Mouse (Mus musculus) neural tube, embryonic 15.5 days (tissue): Measurements from ENCODE around the gene Irx5. TPM values are rescaled to one million over a fixed set of nuclear protein-coding genes. Genes with fewer than 3 reads are reported as not detected.

Experiments used
- ATAC-seq: fragments of 200-750 bp; cut with Nextera tagmentation; 2 replicates; pipeline ENCODE4 v1.8.0; 2017; ENCODE audit warnings: mild to moderate bottlenecking, moderate TSS enrichment, moderate library complexity; ENCODE audit not compliant: low FRiP score
- H3K27ac ChIP-seq: fragments of 300-500 bp; sonication (generic); replicated peaks from 2 replicates; pipeline ENCODE4 v1.5.1; 2015; ENCODE audit warnings: mild to moderate bottlenecking, inconsistent platforms
- H3K27me3 ChIP-seq: fragments of 300-500 bp; sonication (generic); replicated peaks from 2 replicates; pipeline ENCODE4 v1.6.1; 2015; ENCODE audit warnings: inconsistent platforms
- H3K36me3 ChIP-seq: fragments of 300-500 bp; sonication (generic); 2 replicates; pipeline ENCODE4 v1.6.1; 2015; ENCODE audit warnings: inconsistent platforms
- H3K4me1 ChIP-seq: fragments of 300-500 bp; sonication (generic); 2 replicates; pipeline ENCODE4 v1.6.1; 2015; ENCODE audit warnings: inconsistent platforms
- H3K4me2 ChIP-seq: fragments of 300-500 bp; sonication (generic); 2 replicates; pipeline ENCODE4 v1.6.1; 2015; ENCODE audit warnings: inconsistent platforms, mild to moderate bottlenecking, moderate library complexity
- H3K4me3 ChIP-seq: fragments of 300-500 bp; sonication (generic); replicated peaks from 2 replicates; pipeline ENCODE4 v1.5.1; 2015; ENCODE audit warnings: mild to moderate bottlenecking, inconsistent platforms
- H3K9ac ChIP-seq: fragments of 300-500 bp; sonication (generic); replicated peaks from 2 replicates; pipeline ENCODE4 v1.6.1; 2015; ENCODE audit warnings: mild to moderate bottlenecking, inconsistent platforms
- H3K9me3 ChIP-seq: fragments of 300-500 bp; sonication (generic); replicated peaks from 2 replicates; pipeline ENCODE4 v1.6.1; 2016; ENCODE audit warnings: inconsistent platforms
- WGBS: fragments of 180-500 bp; shearing (Covaris S2); methylation state at CpG from one replicate; pipeline ENCODE4 v1.1.7; 2015; ENCODE audit warnings: mixed read lengths; 5-methylcytosine and 5-hydroxymethylcytosine counted together
- polyA plus RNA-seq: library from polyadenylated mRNA; unstranded; fragments of >200 nt; fragmentation: Nextera tagmentation; extraction: Ambion mirVana; gene quantifications from 2 replicates; pipeline ENCODE4 v1.2.1, GENCODE M21; 2015

The Irx5 gene
- polyA plus RNA-seq, 1 experiment from 2014 or later, result 6.2 TPM

DNA sequence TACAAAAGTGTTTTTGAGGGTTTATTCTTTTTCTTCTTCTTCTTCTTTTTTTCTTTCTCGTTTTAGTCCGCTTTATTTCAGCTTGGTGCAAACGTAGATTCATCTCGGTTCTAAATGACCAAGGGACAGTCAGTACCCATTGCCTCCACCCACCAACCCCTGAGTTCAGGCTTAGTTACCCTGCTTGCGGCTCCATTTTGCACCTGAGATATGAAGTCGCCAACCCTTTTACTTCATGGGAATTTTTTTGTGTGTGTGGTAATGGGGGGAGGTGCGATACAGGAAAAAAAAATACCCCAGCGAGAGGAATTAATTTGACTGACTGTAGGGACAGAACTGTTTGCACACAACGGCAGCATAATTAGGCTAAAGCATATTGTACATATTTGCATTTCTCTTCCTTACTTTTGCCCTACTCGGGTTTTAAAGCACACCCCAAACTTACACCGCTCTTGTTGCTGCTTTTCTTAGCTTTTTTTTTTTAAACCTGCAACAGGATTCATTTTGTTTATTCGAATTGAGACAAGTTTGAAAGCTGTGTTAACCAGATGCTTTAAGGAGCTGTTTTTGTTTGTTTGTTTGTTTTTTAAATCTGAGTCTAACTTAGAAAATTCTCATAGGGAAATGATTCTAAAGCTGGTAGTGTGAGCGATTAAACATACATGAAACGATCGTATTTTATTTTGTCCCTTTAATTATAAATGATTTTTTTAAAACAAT is 5.1 kb downstream of the Irx5 start:
- peaks cover 54% of the 10 kb centered on the region for H3K4me1 ChIP-seq

DNA sequence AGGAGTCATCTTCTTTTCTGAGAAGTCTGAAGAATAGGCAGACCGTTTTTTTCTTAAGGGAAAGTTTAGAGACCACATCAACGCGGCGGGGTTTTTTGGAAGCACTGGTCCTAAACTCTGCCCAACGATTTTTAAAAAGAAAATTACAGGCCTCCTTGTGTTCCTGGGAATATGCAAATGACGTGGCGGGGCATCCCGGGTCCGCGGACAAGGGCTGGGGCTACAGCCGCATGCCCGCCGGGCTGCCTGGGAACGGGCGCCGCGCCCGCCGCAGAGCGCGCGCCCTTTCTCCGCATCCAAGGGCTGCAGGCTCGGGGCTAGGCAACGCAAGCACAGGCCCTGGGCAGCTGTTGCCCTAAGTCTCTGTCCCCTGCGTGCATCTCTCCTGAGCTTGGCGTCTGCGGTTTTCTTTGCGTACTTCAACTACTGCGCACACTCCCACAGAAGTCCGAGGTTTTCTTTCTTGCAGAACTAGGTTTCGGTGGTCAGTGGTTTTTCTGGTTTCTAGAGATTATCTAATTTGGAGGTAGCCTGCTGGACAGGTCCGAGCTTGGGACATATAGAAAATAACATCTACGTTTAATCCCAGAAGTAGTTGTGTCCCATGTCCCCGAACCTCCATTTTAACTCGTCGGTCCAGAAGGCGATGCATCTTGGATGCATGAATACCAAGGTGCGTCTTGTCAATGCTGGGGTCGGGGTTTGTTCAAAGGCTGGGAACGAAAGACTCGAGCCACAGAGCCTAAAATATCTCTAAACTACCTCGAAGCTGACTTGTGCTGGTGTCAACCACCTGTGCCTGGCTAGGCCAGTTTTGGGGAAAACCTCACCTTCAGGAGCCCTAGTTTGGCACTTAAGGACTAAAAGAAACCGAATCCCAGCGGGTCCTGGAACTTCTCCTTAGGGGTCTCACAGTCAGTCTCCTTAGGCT is 6.1 kb downstream of the Irx5 start:
- no peak overlapping the region; the same call in 1 of the 2 replicates for H3K27ac ChIP-seq
- H3K4me1 ChIP-seq, result peaks cover 44% of the 10 kb centered on the region
- H3K27me3 ChIP-seq, result peaks cover 59% of the 10 kb centered on the region
- ATAC-seq, result no peak
- H3K9me3 ChIP-seq, result no peaks in the 10 kb centered on the region
- peak overlapping the region; percentile 14 for H3K4me3 ChIP-seq
- no peak overlapping the region for H3K9ac ChIP-seq
- WGBS, result 2% methylated on average over 45 of the region's 45 CpGs
- peak overlapping the region; percentile 29 for H3K4me2 ChIP-seq
- no peaks in the 10 kb centered on the region for H3K36me3 ChIP-seq

More for the DNA sequence above, 5.1 kb downstream of the Irx5 start:
- peak overlapping the region; percentile 45; the same call in 1 of the 2 replicates for H3K27ac ChIP-seq
- no peak for ATAC-seq
- peak overlapping the region; percentile 29 for H3K4me2 ChIP-seq
- H3K36me3 ChIP-seq, result no peaks in the 10 kb centered on the region
- H3K4me3 ChIP-seq, result peak overlapping the region; percentile 28
- no peak overlapping the region for H3K9ac ChIP-seq
- 3% methylated on average over 15 of the region's 15 CpGs for WGBS
- H3K27me3 ChIP-seq, result peaks cover 54% of the 10 kb centered on the region
- H3K9me3 ChIP-seq, result no peaks in the 10 kb centered on the region

DNA sequence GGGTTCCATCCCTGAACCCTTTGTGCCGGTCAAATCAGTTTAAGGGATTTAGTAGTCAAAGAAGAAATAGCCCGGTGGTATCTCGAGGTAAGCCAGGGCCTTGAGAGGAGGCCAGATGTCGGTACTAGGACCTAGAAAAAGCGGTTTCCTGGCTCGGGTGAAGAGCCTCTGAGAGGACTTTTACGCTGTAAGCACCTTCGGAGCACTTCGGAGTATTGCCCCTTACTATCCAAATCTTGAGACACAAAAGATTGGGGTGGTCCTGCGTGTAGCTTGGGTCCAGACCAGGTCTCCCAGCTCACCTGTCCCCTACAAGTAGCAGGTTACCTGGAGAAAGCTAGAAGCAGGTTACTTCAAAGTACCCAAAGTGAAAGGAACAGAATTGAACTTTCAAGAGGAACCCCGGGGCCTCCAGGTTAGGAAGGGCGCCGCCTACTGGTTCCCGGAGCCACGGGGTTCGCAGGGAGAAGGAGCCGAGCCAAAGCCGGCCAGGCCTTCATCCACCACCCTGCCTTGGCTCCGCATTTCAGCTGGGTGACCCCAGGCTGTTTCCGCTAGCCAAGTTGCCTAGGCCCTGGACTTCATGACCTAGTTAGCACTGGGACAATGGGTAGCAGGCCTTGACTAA is 6.8 kb downstream of the Irx5 start:
- H3K27me3 ChIP-seq, result peaks cover 63% of the 10 kb centered on the region
- no peak overlapping the region for H3K27ac ChIP-seq
- no peaks in the 10 kb centered on the region for H3K9me3 ChIP-seq
- WGBS, result 8% methylated on average over 20 of the region's 20 CpGs
- H3K4me3 ChIP-seq, result peak overlapping the region; percentile 14; the same call in 1 of the 2 replicates
- ATAC-seq, result no peak
- H3K4me2 ChIP-seq, result peak overlapping the region; percentile 29
- peaks cover 44% of the 10 kb centered on the region for H3K4me1 ChIP-seq
- H3K9ac ChIP-seq, result no peak overlapping the region
- no peaks in the 10 kb centered on the region for H3K36me3 ChIP-seq

DNA sequence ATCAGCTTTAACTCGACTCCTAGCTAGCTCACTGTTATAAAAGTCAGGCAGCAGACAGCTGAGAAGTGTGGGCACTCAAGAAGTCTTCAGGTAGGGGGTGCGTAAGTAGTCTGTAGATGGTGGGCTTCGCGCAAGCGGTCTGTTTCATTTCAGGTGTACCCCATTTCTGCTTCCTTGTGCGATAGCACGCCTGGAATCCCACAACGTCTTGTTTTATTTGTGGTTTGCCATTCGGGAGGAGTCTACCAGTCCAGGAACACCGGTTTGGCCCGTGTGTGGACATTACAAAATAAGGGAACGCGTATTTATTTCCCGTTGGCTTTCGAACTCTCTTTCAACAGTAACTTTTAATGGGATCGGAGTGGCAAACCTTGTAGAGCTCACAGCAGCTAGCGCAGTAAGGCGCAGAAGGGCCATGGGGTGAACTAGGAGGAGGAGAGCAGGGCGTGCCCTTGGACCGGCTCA is 7.4 kb downstream of the Irx5 start:
- Histone ChIP-seq H3K4me2 (peak overlapping the region; percentile 33), H3K9ac (no peak overlapping the region), H3K9me3 (no peaks in the 10 kb centered on the region), H3K4me1 (peaks cover 40% of the 10 kb centered on the region), H3K27me3 (peaks cover 60% of the 10 kb centered on the region), H3K36me3 (no peaks in the 10 kb centered on the region), H3K4me3 (no peak overlapping the region), H3K27ac (no peak overlapping the region)
- no peak for ATAC-seq
- WGBS, result 21% methylated on average over 20 of the region's 20 CpGs

DNA sequence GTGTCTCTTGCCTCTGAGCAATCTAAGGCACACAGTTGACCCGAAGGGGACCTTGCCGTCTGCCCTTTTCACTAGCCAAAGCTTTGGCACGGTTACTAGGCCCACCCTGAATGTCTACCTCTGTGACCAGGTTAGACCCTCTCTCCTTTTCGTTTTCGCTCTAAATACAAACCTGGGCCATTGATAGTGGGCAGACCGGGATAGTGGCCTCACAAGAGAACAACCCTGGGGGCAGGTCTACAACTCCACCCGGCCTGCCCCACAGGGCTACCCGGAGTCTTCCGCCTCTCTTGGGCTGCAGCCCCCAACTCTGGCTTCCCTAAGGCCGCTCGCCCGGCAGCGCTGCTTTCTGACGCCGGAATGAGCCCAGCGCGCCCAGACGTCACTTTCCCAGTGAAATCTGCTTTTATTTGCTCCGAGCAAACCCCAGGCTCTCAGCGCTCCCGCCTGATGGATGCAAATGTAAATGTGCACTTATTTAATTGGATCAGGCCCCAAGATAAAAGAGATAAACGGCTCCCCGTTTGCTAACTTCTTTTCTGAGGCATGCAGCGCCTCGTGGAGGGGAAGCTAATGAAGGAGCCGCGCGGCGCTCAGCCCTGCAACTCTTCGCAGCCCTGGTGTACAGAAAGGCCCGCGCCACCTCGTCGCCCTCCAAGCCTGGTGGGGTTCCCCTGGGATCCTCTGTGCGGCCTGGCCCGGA is 8.0 kb downstream of the Irx5 start:
- 4% methylated on average over 36 of the region's 36 CpGs for WGBS
- H3K9ac ChIP-seq, result no peak overlapping the region
- ATAC-seq, result 0 out of 2 replicates have a peak, but pooled peaks have one; percentile 35
- H3K9me3 ChIP-seq, result no peaks in the 10 kb centered on the region
- peak overlapping the region; percentile 33 for H3K4me2 ChIP-seq
- H3K4me1 ChIP-seq, result peaks cover 34% of the 10 kb centered on the region
- no peak overlapping the region for H3K4me3 ChIP-seq
- H3K27me3 ChIP-seq, result peaks cover 64% of the 10 kb centered on the region
- no peaks in the 10 kb centered on the region for H3K36me3 ChIP-seq
- H3K27ac ChIP-seq, result 0 out of 2 replicates have a peak overlapping the region, but pooled peaks have one; percentile 24

GRCm38 (mm10) chr8:92365944-92366735 is 8.7 kb downstream of the Irx5 start:
- Histone ChIP-seq H3K27ac (no peak overlapping the region), H3K9me3 (no peaks in the 10 kb centered on the region), H3K4me3 (no peak overlapping the region), H3K27me3 (peaks cover 62% of the 10 kb centered on the region), H3K36me3 (no peaks in the 10 kb centered on the region), H3K4me2 (peak overlapping the region; percentile 33), H3K4me1 (peaks cover 32% of the 10 kb centered on the region), H3K9ac (no peak overlapping the region)
- no peak for ATAC-seq
- WGBS, result 5% methylated on average over 26 of the region's 26 CpGs

DNA sequence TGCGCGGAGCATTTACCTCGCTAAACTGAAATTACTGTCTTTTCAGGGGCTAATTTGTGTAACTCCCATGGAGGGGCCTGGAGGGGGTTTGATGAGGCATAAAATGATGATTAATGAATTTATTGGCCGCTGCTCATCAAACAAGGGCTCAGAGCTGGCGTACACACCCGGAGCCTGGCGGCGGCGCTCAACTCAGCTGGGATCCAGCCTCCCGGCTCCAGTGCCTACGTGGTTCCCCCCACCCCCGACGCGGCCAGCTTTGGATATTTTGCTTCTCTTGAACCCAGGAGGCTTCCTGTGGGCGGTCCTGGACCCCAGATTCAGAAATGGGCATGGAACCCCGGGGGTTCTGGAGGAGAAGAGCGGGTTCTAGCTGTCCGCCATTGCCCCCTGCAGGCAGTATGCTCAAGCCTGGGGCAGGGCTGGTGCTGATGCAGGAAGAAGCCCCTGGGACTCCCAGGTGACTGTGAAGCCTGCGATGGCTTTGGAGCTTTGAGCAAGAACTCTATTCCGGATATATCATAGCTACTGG is 9.4 kb downstream of the Irx5 start:
- ATAC-seq, result no peak
- 5% methylated on average over 20 of the region's 20 CpGs for WGBS

GRCm38 (mm10) chr8:92379524-92379923 is 22.1 kb downstream of the Irx5 start:
- Histone ChIP-seq H3K9me3 (no peaks in the 10 kb centered on the region), H3K27me3 (peaks cover 27% of the 10 kb centered on the region), H3K36me3 (no peaks in the 10 kb centered on the region), H3K4me3 (no peak overlapping the region), H3K27ac (no peak overlapping the region), H3K9ac (no peak overlapping the region), H3K4me1 (no peaks in the 10 kb centered on the region), H3K4me2 (no peak overlapping the region)
- ATAC-seq, result no peak
- 35% methylated on average over 6 of the region's 6 CpGs for WGBS

More for the DNA sequence above, 9.4 kb downstream of the Irx5 start:
- H3K4me1 ChIP-seq, result peaks cover 30% of the 10 kb centered on the region
- peak overlapping the region; percentile 33 for H3K4me2 ChIP-seq
- no peaks in the 10 kb centered on the region for H3K9me3 ChIP-seq
- H3K4me3 ChIP-seq, result no peak overlapping the region
- peaks cover 59% of the 10 kb centered on the region for H3K27me3 ChIP-seq
- H3K27ac ChIP-seq, result no peak overlapping the region
- no peaks in the 10 kb centered on the region for H3K36me3 ChIP-seq
- no peak overlapping the region for H3K9ac ChIP-seq

DNA sequence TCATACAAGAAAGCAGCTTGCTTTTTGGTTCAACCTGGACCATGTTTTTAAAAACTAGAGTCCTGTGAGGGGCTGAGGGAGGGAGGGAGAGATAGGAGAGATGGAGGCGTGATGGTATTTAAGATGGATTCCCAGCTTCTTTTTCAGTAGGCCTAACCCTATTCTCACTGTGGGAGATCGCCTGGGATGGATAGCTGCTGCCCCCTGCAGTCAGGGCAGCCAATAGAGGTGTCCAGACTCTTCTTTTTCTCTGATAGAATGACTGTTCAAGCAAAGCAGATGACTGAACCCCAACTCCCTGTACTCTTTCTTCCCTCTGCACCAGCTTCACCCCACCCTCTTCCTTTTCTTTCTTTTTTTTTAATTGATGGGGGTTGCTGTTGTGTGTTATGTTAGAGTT is 23.1 kb downstream of the Irx5 start:
- 0 out of 2 replicates have a peak, but pooled peaks cover 5% of the 10 kb centered on the region for H3K4me1 ChIP-seq
- H3K4me2 ChIP-seq, result no peak overlapping the region
- H3K9me3 ChIP-seq, result no peaks in the 10 kb centered on the region
- H3K27me3 ChIP-seq, result peaks cover 19% of the 10 kb centered on the region; the same call in 1 of the 2 replicates
- ATAC-seq, result no peak
- no peaks in the 10 kb centered on the region for H3K36me3 ChIP-seq
- 43% methylated on average over 2 of the region's 2 CpGs for WGBS
- H3K9ac ChIP-seq, result no peak overlapping the region
- H3K27ac ChIP-seq, result no peak overlapping the region
- no peak overlapping the region for H3K4me3 ChIP-seq

- H3K9ac ChIP-seq, result no peak overlapping the region
- H3K4me2 ChIP-seq, result no peak overlapping the region
- no peaks in the 10 kb centered on the region; the same call in none of the 2 replicates for H3K27me3 ChIP-seq
- H3K9me3 ChIP-seq, result no peaks in the 10 kb centered on the region
- no peak overlapping the region for H3K27ac ChIP-seq
- 0 out of 2 replicates have a peak, but pooled peaks cover 5% of the 10 kb centered on the region for H3K4me1 ChIP-seq
- ATAC-seq, result no peak
- H3K4me3 ChIP-seq, result no peak overlapping the region
- WGBS, result 87% methylated on average over 4 of the region's 4 CpGs
- no peaks in the 10 kb centered on the region for H3K36me3 ChIP-seq
Measured at GRCm38 (mm10) chr8:92387893-92388292, 30.5 kb downstream of the Irx5 start.
